Mouse (Mus musculus): ENCODE results near the gene Tpx2. TPM values are rescaled to one million over a fixed set of nuclear protein-coding genes. Genes with fewer than 3 reads are reported as not detected.

The Tpx2 gene
- polyA plus RNA-seq, 1 experiment from 2014 or later: 55.7 TPM

DNA sequence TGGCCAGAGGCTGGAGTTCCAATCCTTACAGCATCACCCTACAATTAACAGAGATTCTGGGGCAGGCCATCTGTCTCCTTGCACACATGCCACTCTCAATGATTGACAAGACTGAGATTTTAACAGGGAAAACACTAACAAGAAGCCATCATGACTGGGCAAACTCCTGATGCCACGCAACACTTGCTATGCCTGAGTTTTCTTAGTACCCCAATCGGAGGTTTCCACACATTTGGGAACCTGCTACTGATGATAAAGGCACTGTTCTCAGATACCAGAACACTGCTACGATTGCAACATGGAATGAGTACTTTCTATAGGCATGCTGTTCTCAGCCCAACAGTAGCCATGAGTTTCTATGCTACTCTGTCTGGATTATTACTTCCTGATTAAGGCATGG lies 21.3 kb upstream of the Tpx2 start:
- ATAC-seq: no peak
- POLR2A ChIA-PET: interaction anchor here (0.6 to 2.8 kb wide), 5 partner anchors 16 to 148 kb away, joined by 3 to 17 read pairs (median 3); no protein-coding TSS in a partner anchor
- TF ChIP-seq CTCF (IDR thresholded peaks at IDR 0.05): no peak
- CTCF ChIA-PET: interaction anchor here (1.2 to 2.8 kb wide), 6 partner anchors 15 to 134 kb away, joined by 3 to 13 read pairs (median 8); no protein-coding TSS in a partner anchor
- DNase-seq (ENCODE audit: low read depth, low spot score): no peak
- no peaks in the 10 kb centered on the region for H3K27me3 ChIP-seq
- in situ Hi-C loops (cut with MboI; ENCODE audit: low pct_unique_long_range_greater_than_20kb): no loop called here

DNA sequence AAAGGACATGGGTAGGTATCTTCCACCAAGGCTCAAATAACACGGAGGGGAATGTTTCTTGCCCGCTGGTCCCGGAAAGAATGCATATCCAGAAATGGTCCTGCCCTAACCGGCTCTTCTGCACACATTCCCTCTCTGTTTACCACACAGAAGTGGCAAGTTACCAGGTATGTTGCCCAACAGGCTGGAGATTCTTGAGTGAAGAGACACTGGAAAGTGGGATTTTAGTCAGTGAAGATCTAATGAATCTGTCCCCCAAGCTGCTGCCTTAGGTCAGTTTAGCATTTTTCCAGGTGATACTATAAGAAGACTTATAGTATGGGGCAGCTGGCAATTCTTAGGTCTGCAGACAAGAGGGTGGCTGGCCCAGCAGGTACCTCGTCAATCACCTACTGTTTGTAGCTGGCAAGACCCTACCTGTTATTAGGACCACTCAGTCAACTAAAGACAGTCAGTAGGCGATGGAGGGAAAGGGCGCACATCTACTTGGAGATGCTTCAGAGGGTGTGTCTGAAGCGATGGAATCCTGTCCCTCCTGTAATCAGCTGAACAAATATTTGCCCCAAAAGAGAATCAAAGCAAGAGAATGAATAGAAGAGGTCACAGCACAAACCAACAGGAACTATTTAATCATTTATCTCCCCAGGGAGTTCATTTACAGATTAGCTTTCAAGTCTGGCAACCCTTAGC lies 20.3 kb upstream of the Tpx2 start:
- no peak for DNase-seq (ENCODE audit: low read depth, low spot score)
- ATAC-seq: no peak
- POLR2A ChIA-PET: interaction anchor here (0.6 to 2.8 kb wide), 16 partner anchors 8 to 554 kb away, joined by 3 to 17 read pairs (median 4); partner anchors contain the start of gene H13
- in situ Hi-C loops (cut with MboI; ENCODE audit: low pct_unique_long_range_greater_than_20kb): no loop called here
- H3K27me3 ChIP-seq: no peaks in the 10 kb centered on the region
- no peak for TF ChIP-seq CTCF (IDR thresholded peaks at IDR 0.05)
- CTCF ChIA-PET: interaction anchor here (0.8 to 2.8 kb wide), 8 partner anchors 11 to 159 kb away, joined by 3 to 13 read pairs (median 6); partner anchors contain the start of gene H13

DNA sequence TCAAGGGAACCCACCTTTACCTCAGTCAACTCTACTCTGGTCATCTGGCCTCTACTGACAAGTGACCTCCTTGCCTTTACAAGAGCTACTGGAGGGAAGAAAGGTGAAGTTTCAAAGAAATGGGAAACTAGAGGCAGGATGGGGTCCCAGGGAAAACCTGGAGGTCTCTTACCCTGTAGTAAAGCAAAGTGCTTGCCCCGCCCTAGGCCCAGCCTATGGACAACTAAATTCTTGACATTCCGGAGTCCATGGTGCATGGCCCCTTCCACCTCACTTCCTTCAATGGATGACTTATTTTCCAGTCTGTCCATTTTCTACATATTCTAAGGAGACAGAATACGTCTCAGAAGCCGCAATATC lies 19.8 kb upstream of the Tpx2 start:
- in situ Hi-C loops (cut with MboI; ENCODE audit: low pct_unique_long_range_greater_than_20kb): no loop called here
- ChIA-PET POLR2A (interaction anchor here (0.6 to 2.8 kb wide), 15 partner anchors 9 to 555 kb away, joined by 3 to 17 read pairs (median 4); partner anchors contain the start of gene H13), CTCF (interaction anchor here (0.8 to 2.8 kb wide), 8 partner anchors 11 to 159 kb away, joined by 3 to 13 read pairs (median 6); partner anchors contain the start of gene H13)
- peak; percentile 28 for ATAC-seq
- no peaks in the 10 kb centered on the region for H3K27me3 ChIP-seq
- no peak for TF ChIP-seq CTCF (IDR thresholded peaks at IDR 0.05)
- no peak for DNase-seq (ENCODE audit: low read depth, low spot score)

DNA sequence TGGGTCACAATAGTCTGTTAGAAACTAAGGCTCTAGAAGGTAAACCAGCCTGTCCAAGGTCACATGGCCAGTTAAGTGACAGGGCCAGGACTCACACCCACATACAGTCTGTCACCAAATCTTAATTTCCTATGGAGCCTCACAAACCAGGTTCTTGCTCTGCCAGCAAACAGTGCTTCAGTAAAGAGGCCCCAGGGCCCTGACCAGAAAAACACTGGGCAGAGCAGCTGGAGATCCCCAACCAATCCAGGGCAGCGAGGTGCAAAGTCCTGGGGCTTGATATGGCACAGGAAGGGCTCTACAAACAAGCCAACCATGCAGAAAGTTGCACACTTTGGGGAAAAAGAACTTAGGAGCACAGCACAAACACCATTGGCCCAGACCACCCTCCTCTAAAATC lies 19.2 kb upstream of the Tpx2 start:
- CTCF ChIA-PET: interaction anchor here (1.1 to 2.8 kb wide), 6 partner anchors 17 to 136 kb away, joined by 5 to 13 read pairs (median 8); no protein-coding TSS in a partner anchor
- TF ChIP-seq CTCF (IDR thresholded peaks at IDR 0.05): no peak
- ATAC-seq (no peak), DNase-seq (ENCODE audit: low read depth, low spot score) (no peak)
- POLR2A ChIA-PET: interaction anchor here (0.8 to 2.8 kb wide), 8 partner anchors 9 to 159 kb away, joined by 3 to 17 read pairs (median 4); partner anchors contain the start of gene H13
- no peaks in the 10 kb centered on the region for H3K27me3 ChIP-seq
- in situ Hi-C loops (cut with MboI; ENCODE audit: low pct_unique_long_range_greater_than_20kb): no loop called here

DNA sequence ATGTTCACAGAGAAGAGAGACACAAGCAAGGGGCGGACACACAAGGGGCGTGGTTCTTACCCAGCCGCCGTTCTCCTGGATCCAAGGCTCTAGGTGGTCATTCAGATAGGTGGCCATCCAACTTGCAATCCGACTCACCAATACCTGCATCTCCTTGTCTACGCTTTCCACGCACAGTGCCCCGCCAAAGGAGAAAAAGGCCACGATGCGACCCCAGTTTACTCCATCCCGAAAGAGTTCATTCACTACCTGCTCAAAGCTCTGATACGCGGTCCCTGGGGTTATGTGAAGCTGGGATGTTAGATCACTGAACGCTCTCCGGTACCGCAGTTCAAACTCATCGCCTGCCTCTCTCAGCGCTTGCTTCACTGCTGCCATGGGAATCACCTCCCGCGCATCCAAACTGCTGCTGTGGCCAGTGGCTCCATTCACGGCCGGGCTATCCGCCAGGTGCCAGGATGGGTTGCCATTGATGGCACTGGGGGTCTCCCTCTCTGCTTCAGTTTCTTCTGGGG lies 18.3 kb upstream of the Tpx2 start:
- in situ Hi-C loops (cut with MboI; ENCODE audit: low pct_unique_long_range_greater_than_20kb): no loop called here
- no peak for TF ChIP-seq CTCF (IDR thresholded peaks at IDR 0.05)
- ATAC-seq (no peak), DNase-seq (ENCODE audit: low read depth, low spot score) (no peak)
- H3K27me3 ChIP-seq: no peaks in the 10 kb centered on the region
- CTCF ChIA-PET: interaction anchor here (0.8 to 2.1 kb wide), 8 partner anchors 25 to 151 kb away, joined by 3 to 18 read pairs (median 4); no protein-coding TSS in a partner anchor
- POLR2A ChIA-PET: interaction anchor here (0.6 to 1.6 kb wide), 16 partner anchors 9 to 145 kb away, joined by 3 to 10 read pairs (median 3); no protein-coding TSS in a partner anchor

DNA sequence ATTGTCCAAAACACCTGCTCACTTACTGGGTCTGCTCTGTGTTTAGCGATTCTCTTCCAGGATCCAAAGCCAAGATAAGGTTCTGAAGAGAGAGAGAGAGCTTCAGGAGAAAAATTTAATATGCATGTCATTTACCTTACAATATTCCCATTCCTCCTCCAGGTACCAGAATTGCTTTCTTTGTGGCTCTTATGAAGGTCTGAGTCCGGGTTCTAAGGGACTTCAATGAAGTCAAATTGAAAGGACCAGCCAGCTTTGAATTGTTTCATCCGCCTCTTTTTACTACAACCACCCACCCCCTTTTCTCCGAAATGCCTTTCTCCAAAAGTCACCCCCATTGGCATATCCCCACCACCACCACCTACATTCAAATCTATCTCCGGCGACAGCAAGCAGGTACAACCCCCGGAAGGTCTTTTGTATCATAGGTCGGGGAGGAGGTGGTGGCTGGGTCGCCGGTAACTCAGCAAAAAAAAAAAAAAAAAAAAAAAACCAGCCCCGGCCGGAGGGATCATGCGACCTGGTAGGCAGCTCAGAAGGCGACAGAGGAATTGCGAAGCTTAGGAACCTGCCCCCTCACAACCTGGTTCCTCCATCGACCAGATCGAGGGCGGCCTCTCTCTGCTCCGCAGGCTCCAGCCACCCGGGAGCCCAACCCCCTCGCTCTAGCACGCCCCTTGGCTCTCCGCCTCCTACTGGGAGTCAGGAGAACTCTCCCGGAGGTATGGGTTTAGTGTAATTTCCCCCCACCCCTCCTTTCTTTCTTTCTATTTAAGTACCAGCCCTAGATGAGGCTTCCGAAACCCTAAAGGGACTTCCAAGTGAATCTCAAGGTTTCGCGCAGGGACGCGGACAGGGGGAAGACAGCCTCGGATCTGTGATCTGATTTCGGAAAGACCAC lies 17.5 kb upstream of the Tpx2 start:
- peak; percentile 55 for TF ChIP-seq CTCF (IDR thresholded peaks at IDR 0.05)
- CTCF ChIA-PET: interaction anchor here (0.8 to 2.1 kb wide), 11 partner anchors 22 to 152 kb away, joined by 3 to 18 read pairs (median 3); no protein-coding TSS in a partner anchor

DNA sequence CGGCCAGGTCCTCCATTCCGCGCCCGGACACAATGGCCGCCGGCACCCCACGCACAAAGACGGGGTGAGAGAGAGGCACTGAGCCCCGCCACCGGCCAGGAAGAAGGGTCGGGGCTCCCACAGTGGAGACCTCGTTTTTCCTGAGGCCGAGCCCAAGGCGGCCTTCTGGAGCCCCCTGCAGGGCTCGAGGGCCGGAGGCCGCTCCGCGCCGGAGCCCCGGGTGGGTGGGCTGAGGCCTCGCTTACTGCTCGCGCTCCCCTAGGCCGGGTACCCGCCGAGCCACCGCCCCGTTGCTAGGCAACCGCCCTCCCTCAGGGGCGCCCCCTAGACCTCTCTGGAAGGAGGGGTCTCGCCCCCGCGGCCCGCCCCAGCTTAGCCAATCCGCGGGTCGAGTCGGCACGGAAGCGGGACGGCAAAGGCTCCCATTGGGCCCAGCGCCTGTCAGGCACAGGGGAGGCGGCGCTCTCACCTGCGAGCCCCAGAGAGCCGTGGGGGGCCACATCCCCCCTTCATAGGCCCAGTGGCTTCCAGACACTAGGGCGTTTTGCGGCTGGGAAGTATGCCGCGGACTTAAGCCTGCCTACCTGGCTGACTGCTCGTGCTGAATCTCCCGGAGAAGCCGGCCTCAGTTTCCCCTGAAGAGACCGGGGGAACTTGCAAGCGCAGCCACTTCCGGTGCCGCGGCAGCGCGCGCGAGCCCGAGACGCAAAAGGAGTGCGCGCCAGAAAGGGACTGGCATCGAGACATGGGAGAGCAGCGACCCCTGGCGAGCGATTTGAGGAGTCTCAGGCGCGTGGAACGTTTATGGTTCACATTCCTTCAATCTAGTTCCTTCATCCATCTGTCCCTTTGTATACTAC lies 16.5 kb upstream of the Tpx2 start, which contains the start of gene Bcl2l1:
Gene Bcl2l1 (minus strand): TSS at position 710 of the 860 bp plus-strand sequence.
- CTCF ChIA-PET: interaction anchor here (1.4 kb wide), 2 partner anchors 64 to 89 kb away, joined by 3 to 7 read pairs; no protein-coding TSS in a partner anchor
- DNase-seq (ENCODE audit: low read depth, low spot score) (no peak), ATAC-seq (peak; percentile 92)
- POLR2A ChIA-PET: interaction anchor here (0.6 to 1.6 kb wide), 4 partner anchors 8 to 136 kb away, joined by 3 to 10 read pairs (median 4); no protein-coding TSS in a partner anchor
- no peaks in the 10 kb centered on the region for H3K27me3 ChIP-seq
- in situ Hi-C loops (cut with MboI; ENCODE audit: low pct_unique_long_range_greater_than_20kb): loop anchor here (5.0 kb wide), 2 partner anchors 139 to 214 kb away; no protein-coding TSS in a partner anchor
- peak; percentile 99 for TF ChIP-seq CTCF (IDR thresholded peaks at IDR 0.05)

More for the DNA sequence above, 17.5 kb upstream of the Tpx2 start:
- DNase-seq (ENCODE audit: low read depth, low spot score): no peak
- POLR2A ChIA-PET: interaction anchor here (0.6 to 1.6 kb wide), 20 partner anchors 9 to 1092 kb away, joined by 3 to 10 read pairs (median 3); no protein-coding TSS in a partner anchor
- no peaks in the 10 kb centered on the region for H3K27me3 ChIP-seq
- in situ Hi-C loops (cut with MboI; ENCODE audit: low pct_unique_long_range_greater_than_20kb): loop anchor here (5.0 kb wide), 2 partner anchors 138 to 213 kb away; no protein-coding TSS in a partner anchor
- ATAC-seq: peak; percentile 62

DNA sequence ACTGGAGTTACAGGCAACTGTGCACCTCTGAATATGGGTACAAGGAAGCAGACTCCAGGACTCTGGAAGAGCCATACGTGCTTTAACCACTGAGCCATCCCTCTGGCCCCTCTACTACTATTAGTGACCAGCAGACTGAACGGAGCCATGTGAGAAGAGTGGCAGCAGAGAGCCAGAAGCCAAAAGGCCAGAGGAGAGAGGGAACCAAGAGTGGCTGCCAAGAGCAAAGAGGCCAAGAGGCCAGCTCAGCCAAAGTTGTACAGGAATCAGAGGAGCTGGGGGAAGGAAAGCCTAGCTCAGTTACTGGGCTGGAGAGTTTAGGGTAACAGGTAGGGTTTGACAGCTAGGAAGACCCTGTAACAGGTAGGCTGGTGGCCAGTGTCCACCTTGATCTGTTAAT lies 8.5 kb upstream of the Tpx2 start:
- ATAC-seq (no peak), DNase-seq (ENCODE audit: low read depth, low spot score) (no peak)
- ChIA-PET CTCF (interaction anchor here (1.3 kb wide), 1 partner anchor 147 kb away, joined by 3 read pairs; no protein-coding TSS in a partner anchor), POLR2A (interaction anchor here (0.5 kb wide), 1 partner anchor 9 kb away, joined by 3 read pairs; no protein-coding TSS in a partner anchor)
- no peaks in the 10 kb centered on the region for H3K27me3 ChIP-seq
- in situ Hi-C loops (cut with MboI; ENCODE audit: low pct_unique_long_range_greater_than_20kb): no loop called here
- no peak for TF ChIP-seq CTCF (IDR thresholded peaks at IDR 0.05)

Data from Patski (cell line).